ENCODE assay signal across 17 mouse cellular contexts in genomic region chr4:133018263-133018798, GRCm38 (mm10). TPM values are rescaled to one million over a fixed set of nuclear protein-coding genes. Genes with fewer than 3 reads are reported as not detected.
A peak's percentile ranks its signal among the peaks of the same experiment; 100 is the strongest.
DNase-seq lines count a peak whose midpoint lies in the region; ATAC-seq and TF ChIP-seq lines count a peak whose summit lies in the region.
"Had no signal": no experiment of that assay in that cellular context is flagged by ENCODE, and none has a peak within 500 bp of the region (broad histone marks: within the 10 kb centered on the region; RNA-seq: fewer than 3 reads in every experiment).

No protein-coding gene starts in this region.

- no peaks in the 10 kb centered on the region for H3K9me3 ChIP-seq in heart, embryonic 12.5 days (replicated peaks)
- no peaks in the 10 kb centered on the region for H3K9me3 ChIP-seq in embryonic facial prominence, embryonic 13.5 days
- H3K9me3 ChIP-seq: liver, embryonic 15.5 days had no signal

- peaks cover 100% of the 10 kb centered on the region for H3K4me1 ChIP-seq in heart, embryonic 12.5 days (replicated peaks)
- peaks cover 100% of the 10 kb centered on the region for H3K4me1 ChIP-seq in embryonic facial prominence, embryonic 13.5 days
- peaks cover 30% of the 10 kb centered on the region for H3K4me1 ChIP-seq in embryonic fibroblast, embryonic 13.5 days (ENCODE audit: control insufficient read depth, insufficient read depth, low read length)

- TF ChIP-seq POLR2A in embryonic fibroblast, embryonic 13.5 days (IDR thresholded peaks at IDR 0.05; ENCODE audit: low read depth, low read length) = no peak

- no peak overlapping the region for H3K4me2 ChIP-seq in heart, embryonic 12.5 days
- H3K4me2 ChIP-seq in embryonic facial prominence, embryonic 13.5 days = peak overlapping the region; percentile 94; the same call in 1 of the 2 replicates
- H3K4me2 ChIP-seq: liver, embryonic 15.5 days had no signal

- H3K27me3 ChIP-seq in heart, embryonic 12.5 days (replicated peaks) = no peaks in the 10 kb centered on the region
- H3K27me3 ChIP-seq in embryonic facial prominence, embryonic 13.5 days = no peaks in the 10 kb centered on the region

- 66% methylated on average over 3 of the region's 3 CpGs for WGBS in heart, embryonic 12.5 days
- 52% methylated on average over 3 of the region's 3 CpGs for WGBS in embryonic facial prominence, embryonic 13.5 days

- no peak for ATAC-seq in heart, embryonic 12.5 days (ENCODE audit: insufficient number of reproducible peaks, low FRiP score)
- ATAC-seq in embryonic facial prominence, embryonic 13.5 days (ENCODE audit: insufficient number of reproducible peaks, insufficient read depth, low FRiP score, low TSS enrichment, low read depth) = no peak
- ATAC-seq: forebrain, embryonic 16.5 days had no signal

- peaks cover 11% of the 10 kb centered on the region; the same call in 1 of the 2 replicates for H3K36me3 ChIP-seq in heart, embryonic 12.5 days
- no peaks in the 10 kb centered on the region for H3K36me3 ChIP-seq in embryonic facial prominence, embryonic 13.5 days
- H3K36me3 ChIP-seq: liver, embryonic 15.5 days had no signal

- DNase-seq in heart, adult 8-10 months (ENCODE audit: low spot score) = no peak
- no peak for DNase-seq in layer of hippocampus, adult 2 months (ENCODE audit: low spot score in 2 of 2)
- no peak for DNase-seq in layer of hippocampus, postnatal 25 days (ENCODE audit: extremely low spot score in 1 of 2, low spot score in 1 of 2)
- DNase-seq in adipocyte (ENCODE audit: low spot score) = no peak
- no peak for DNase-seq in urinary bladder, postnatal 36 days (ENCODE audit: low spot score in 2 of 2)
- DNase-seq: adrenal gland, postnatal 36 days; gastrocnemius, postnatal 14 days; heart, postnatal 10 days; kidney, postnatal 14 days; lung, postnatal 14 days; midbrain, embryonic 14.5 days; thymus, postnatal 25 days had no signal

- H3K4me3 ChIP-seq in heart, embryonic 12.5 days = no peak overlapping the region
- H3K4me3 ChIP-seq in layer of hippocampus, adult 2 months = peak overlapping the region; percentile 11; the same call in 1 of the 2 replicates
- H3K4me3 ChIP-seq in embryonic facial prominence, embryonic 13.5 days = no peak overlapping the region
- H3K4me3 ChIP-seq in embryonic fibroblast, embryonic 13.5 days (ENCODE audit: insufficient read depth, low read length) = no peak overlapping the region
- H3K4me3 ChIP-seq: liver, embryonic 15.5 days had no signal

- H3K27ac ChIP-seq in heart, embryonic 12.5 days (ENCODE audit: poor library complexity, severe bottlenecking) = no peak overlapping the region
- H3K27ac ChIP-seq in layer of hippocampus, adult 2 months = peak overlapping the region; percentile 73
- peak overlapping the region; percentile 71 for H3K27ac ChIP-seq in embryonic facial prominence, embryonic 13.5 days
- peak overlapping the region; percentile 87 for H3K27ac ChIP-seq in embryonic fibroblast, embryonic 13.5 days (ENCODE audit: insufficient read depth, low read length)
- H3K27ac ChIP-seq: liver, embryonic 15.5 days had no signal

- H3K9ac ChIP-seq in heart, embryonic 12.5 days = peak overlapping the region; percentile 40; the same call in 1 of the 2 replicates
- H3K9ac ChIP-seq in embryonic facial prominence, embryonic 13.5 days = no peak overlapping the region
- H3K9ac ChIP-seq: liver, embryonic 15.5 days had no signal

- TF ChIP-seq CTCF in layer of hippocampus, adult 2 months (conservative IDR thresholded peaks at IDR 0.05) = no peak
- no peak for TF ChIP-seq CTCF in embryonic fibroblast, embryonic 13.5 days (IDR thresholded peaks at IDR 0.05; ENCODE audit: borderline replicate concordance, insufficient read depth, low read length)

RNA-seq across cellular contexts. Expression of gene Ahdc1, which starts 7.3 kb away (rescaled TPM):
- 11.6 and 11.7 TPM in 2 replicates for polyA plus RNA-seq in heart, embryonic 12.5 days (2016; fragmentation: Nextera tagmentation; extraction: Ambion mirVana)
- total RNA-seq in heart, adult 8-10 months (2022) = 10 to 100 TPM; 37.5 to 52.5 (median 45.0) TPM
- 100 to 1,000 TPM; 108 to 113 TPM for total RNA-seq in layer of hippocampus, adult 2 months (2021)
- 100 to 1,000 TPM in 1 of 2 experiments, 10 to 100 TPM in 1; 96.9 to 109 TPM for total RNA-seq in layer of hippocampus, postnatal 25 days (2021)
- polyA plus RNA-seq in embryonic facial prominence, embryonic 13.5 days (2015; fragmentation: Nextera tagmentation; extraction: Ambion mirVana) = 12.8 and 14.3 TPM in 2 replicates
- 37.5 and 46.0 TPM in 2 replicates for polyA plus RNA-seq in embryonic fibroblast, embryonic 13.5 days (2011; ENCODE audit: insufficient read length, low read depth, missing spikeins)

RNA-seq across cellular contexts. Expression of gene Fgr, which starts 44.4 kb away (rescaled TPM):
- 0.19 and 0.23 TPM in 2 replicates for polyA plus RNA-seq in heart, embryonic 12.5 days (2016; fragmentation: Nextera tagmentation; extraction: Ambion mirVana)
- total RNA-seq in heart, adult 8-10 months (2022) = 1 to 10 TPM in 1 of 4 experiments, under 1 TPM in 3; 0.14 to 2.5 (median 0.49) TPM
- under 1 TPM in 1 of 2 experiments, not detected in 1; 0.12 TPM for total RNA-seq in layer of hippocampus, adult 2 months (2021)
- under 1 TPM; 0.07 to 0.14 TPM for total RNA-seq in layer of hippocampus, postnatal 25 days (2021)
- polyA plus RNA-seq in embryonic facial prominence, embryonic 13.5 days (2015; fragmentation: Nextera tagmentation; extraction: Ambion mirVana) = 0.10 and 0.28 TPM in 2 replicates
- polyA plus RNA-seq in embryonic fibroblast, embryonic 13.5 days (2011; ENCODE audit: insufficient read length, low read depth, missing spikeins) = not detected in 2 replicates
- polyA plus RNA-seq: forebrain, embryonic 16.5 days had no signal
